Mouse (Mus musculus) gonadal fat pad, adult 2 months (tissue): Measurements from ENCODE around the gene Slc22a18. TPM values are rescaled to one million over a fixed set of nuclear protein-coding genes. Genes with fewer than 3 reads are reported as not detected.

ENCODE experiments used
- DNase-seq: peaks from one replicate; pipeline ENCODE4 v3.0.0-alpha.2; 2012; ENCODE audit warnings: low read depth
- polyA plus RNA-seq: library from polyadenylated mRNA; depleted of rRNA; stranded (reverse); fragments of >200 nt; gene quantifications from 2 replicates; pipeline ENCODE4 v1.2.3, GENCODE M21; 2012

The Slc22a18 gene
- polyA plus RNA-seq, 1 experiment, result 12.3 TPM

DNA sequence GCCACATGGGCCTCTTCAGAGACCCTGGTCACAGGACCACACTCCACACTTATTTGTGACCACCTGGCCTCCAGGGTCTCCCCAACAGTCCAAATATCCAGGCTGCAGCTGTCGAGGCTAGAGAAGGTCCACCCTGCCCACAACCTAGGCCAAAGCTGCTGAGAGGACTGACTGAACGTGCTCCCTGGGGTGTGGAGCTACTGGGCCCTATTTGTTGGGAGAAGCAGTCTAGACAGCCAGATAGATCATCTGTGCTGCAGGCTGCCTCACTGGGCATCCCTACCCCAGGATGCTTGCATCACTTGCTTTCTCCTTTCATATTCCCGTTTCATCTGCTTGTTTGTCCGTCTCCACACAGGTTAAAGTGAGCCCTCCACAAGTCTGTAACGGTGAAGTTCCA lies 11.0 kb upstream of the Slc22a18 start:
- no peak for DNase-seq

DNA sequence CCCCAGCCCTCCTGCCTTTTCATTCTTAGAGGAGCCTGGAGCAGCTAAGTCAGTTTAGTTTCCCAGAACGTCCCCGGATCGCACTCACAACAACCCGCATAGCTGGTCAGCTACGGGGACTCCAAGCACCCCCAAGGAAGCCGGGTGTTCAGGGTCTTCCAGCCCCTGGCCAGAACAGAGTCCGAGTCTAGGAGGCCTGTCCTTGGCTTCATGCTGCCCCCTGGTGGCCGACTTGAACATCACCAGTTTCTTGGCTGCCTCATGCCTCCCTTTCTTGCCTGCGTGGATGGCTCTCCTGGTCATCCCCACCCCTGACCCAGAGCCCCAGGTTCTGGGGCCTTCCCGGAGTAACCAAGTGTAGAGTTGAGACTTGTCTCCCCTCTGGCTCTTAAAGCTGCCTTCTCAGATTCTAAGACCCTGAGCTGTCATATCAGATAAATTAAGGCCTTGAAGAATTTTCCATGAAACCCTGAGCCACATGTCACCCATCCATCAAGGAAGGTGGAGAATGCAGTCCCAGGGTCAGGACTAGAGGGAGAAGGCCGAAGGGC lies 9.6 kb upstream of the Slc22a18 start:
- DNase-seq, result no peak

DNA sequence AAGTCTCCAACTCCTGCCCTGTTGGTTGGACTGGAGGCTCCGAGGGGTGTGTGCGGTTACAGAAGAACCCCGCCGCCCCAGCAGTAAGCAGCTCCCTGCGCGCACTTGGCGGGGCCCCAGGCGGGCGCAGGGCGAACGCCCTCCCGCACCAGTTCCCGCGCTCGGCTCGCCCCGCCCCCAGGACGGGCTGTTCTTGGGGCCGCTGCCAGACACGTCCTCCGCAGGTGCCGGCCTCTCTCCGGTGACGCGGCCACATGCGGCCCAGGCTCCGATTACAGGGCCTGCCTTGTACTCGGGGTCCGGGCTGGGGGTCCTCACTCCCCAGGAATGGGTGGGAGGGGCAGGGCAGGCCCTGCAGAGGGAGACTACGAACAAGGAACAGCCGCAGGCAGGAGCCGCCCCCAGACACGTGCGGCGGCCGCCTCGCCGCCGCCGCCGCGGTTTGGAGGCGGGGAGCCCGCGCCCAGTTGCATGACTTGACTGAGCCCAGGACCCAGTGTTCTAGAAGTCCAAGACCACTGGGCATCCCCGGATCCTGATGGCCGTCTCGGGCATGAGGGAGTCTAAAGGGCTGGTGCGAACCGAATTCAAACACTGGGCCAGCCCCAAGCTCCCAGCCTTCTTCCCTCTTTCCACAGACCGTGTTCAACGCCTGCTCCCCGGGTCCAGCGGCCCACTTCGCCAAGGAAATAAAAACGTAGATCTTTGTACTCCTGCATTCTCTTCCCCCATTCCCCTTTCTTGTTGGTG lies 8.6 kb upstream of the Slc22a18 start:
- no peak for DNase-seq

DNA sequence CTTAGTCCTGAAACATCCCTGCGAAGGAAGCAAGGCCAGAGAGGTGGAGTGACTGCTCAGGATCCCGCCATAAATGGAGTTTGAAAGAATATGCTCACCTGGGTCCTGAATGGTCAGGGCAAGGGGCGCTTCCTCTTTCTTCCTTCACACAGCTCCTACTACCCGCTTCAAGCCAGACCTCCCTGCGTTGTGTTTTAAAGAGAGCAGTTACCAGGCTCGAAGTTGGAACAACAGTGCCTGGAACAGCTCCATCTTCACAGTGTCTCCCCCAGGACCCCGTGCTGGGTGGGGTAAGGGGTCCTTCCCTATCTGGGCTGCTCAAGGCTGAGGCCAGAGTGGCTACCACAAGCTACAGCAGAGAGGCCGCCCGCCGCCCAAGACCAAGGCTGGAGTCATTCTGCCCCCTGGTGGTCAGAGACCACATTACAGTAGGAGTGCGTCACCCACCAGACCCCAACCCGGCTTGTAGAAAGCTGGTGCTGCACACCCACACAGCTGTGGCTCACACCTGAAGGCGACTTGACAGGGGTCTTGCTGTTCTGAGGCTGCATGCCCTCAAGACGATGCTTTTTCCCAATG lies 7.3 kb upstream of the Slc22a18 start:
- DNase-seq, result no peak

DNA sequence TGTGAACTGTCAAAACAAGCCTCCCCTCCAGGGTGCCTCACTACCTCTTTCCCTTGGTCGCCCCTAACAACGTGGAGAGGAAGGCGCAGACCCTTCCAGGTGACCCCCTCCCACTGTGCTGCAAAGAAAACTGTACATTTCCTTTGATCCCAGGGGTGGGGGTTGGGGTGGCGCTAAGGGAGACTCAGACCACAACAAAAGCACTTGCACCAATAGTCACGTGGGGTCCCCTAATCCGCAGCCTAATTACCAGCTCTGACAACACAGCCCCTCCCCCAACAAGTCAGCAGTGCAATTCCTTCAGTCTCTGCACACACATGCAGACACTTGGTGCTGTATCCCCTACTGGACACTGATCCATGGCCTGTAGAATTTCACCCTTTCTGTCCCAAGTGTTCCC lies 5.8 kb upstream of the Slc22a18 start:
- no peak for DNase-seq

DNA sequence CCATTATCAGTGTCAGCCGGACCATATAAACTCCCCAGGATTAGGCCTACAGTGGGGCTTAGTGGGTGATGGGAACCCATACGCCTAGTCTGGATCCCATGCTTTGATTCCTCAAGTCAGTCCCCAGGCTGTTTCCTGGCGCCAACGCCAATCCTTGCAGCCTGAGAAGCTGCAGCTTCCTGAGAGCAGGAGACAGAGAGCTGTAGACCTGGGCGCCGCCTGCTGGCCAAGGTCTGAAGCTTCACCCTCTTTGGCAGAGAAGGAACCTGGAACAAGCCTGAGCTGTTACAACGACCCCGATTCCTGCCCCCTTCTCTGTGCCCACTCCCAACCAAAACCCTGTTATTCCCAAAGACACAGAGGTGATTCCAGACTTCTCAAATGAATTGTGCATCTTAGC lies 3.6 kb upstream of the Slc22a18 start:
- no peak for DNase-seq

DNA sequence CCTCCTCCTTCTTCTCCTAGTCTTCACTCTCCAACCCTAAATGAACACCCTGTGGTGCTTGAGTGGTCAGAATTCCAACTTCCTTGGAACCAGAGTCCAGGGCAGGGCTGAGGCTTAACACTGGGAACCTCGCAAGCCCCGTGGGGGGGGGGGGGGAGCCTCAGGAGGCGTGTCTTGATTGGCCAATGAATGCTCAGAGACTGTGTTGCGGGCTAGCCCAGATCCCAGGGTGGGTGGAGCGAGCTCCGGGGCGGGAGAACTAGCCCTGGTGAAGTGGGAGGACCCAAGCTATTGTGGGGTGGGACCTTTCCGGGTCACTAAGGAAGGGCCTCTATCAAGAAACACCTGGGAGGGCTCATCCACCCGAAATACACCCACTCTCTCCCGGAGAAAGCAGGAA lies 1.3 kb downstream of the Slc22a18 start:
- no peak for DNase-seq

DNA sequence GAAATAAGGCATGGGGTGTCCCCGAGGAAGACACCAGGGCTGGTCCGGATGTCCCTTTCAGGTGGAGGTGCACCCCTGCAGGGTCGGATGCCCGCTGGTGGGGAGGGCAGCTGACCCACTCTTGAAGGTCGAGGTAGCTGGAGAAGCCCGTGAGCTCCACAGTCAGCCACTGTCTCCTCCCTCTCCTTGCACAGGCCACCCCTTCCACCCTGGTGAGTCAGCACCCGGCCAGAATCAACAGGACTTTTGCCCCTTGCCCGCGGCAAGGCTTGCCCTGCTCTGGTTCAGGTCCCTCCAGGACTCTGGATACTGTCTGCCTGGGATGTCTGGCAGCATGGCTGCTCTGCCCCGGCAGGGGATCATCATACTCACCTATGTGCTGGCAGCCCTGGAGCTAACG lies 2.3 kb downstream of the Slc22a18 start:
- DNase-seq, result no peak

DNA sequence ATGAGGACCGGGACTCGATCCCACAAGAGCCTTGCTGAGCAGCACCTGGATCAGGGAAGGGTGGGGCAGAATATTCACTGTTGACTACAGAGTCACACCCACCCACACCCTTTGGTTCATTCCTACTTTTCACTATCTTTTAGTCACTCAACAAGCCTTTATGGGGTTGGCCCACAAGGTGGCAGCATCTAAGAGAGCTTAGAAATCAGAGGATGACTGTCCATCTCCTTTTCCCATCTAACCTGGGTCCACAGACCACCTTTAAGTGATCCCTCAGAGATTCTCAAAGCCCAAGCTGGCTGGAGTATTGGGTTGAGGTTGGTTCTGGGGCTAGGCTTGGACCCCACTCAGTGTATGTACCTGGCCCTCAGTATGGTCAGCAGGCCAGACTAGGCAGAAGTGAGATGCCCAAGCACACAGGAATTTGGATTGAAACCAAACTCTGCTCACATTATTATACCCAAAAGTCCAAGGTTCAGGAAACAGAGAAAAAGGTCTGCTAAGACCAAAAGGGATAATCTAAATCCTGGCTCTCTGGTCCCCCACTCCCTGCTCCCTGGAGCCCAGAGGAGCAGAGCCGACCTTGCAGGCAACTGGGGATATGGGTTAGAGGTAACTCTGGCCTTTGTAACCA lies 3.3 kb downstream of the Slc22a18 start:
- DNase-seq, result no peak

DNA sequence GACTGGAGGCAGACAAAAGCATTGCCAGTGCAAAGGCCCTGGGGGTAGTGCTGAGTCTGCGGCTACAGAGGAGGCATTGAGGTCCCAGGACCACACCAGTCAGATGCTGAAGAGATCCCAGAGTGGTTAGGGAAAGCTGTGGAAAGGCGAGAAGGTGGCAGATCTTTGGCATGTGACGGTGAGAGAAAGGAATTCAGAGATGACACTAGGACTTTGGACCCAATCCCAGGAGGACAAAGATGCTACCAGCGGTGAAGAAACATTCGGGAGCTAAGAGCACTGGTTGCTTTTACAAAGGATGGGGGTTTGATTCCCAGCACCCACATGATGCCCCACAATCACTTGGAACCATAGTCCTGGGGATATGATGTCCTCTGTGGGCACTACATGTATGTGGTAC lies 4.3 kb downstream of the Slc22a18 start:
- no peak for DNase-seq

DNA sequence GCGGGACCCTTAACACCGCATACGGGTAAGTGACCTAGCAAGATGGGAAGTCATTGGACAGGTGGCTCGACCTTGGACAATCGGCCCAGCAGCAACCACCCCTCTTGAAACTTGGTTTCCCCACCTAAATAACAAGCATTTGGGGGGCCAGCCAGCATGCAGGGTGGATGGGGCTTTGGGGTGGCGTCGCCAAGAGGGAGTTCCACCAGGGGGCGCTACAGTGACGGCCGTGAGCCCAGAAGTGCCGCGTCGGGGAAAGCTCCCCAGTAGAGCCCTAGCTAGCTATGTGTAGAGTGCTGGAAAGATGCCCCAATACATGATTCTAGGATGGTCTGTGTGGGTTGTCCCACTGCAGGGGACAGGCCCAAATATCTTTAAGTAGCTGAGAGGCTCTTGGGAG lies 7.0 kb downstream of the Slc22a18 start:
- DNase-seq, result no peak

DNA sequence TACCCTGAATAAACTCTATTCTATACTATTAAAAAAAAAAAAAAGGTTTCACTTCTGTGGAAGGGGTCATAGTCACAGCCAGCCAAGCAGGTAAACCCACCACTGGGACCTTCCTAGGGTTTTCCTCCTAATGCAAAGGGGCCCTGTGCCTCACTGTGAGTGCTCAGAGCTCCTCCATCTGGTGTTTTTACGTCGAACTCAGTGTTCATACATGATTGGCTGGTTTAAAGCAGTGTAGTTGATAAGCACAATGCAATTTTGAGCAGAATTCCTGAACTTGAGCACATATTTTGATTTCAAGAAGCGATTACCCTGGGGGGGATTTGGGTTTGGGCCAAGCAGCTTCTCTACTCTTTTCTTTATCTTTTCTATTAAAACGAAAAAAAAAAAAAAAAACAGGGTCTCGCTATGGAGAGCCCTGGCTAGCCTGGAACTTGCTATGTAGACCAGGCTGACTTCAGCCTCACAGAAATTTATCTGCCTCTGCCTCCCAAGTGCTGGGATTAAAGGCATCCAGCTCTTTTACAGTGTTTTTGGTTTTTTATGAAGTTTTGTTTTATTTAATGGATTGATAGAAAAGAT lies 8.4 kb downstream of the Slc22a18 start:
- no peak for DNase-seq

DNA sequence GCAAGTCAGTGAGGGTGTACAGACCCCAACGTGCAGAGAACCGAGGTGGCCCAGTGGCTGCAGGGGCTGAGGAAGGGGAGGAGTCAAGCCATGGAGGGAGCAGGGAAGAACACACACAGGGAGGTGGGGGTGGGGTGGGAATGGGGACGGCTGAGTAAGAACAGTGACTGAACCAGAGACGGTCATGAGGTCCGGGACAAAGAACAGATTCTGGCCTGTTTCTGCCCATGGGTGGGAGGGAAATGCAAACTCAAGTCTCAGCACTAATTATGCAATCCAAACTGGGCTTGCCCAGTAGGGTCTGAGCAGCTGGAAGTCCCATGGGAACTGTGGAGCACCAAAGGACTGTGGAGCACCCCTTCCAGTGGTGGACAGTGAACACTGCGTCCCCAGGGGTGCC lies 9.0 kb downstream of the Slc22a18 start:
- no peak for DNase-seq

DNA sequence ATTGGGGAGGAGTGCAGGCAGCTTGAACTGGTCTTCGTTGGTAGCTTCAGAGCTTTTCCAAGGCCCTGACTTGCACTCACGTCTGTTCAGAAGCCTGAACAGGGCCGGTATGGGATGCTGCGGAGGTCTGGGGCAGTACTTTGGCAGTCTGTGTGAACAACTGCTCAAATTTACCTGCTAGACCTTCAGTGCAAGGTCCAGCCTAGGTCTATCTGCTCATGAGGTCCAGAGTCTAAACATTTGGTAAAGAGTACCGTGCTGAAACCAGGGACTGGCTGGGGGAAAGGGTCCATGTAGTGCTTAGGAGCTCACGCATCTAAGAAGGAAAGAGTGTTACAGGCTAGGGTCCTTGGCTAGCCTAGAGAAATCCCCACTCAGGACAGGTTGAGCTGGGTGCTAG lies 16.2 kb downstream of the Slc22a18 start:
- DNase-seq, result no peak

DNA sequence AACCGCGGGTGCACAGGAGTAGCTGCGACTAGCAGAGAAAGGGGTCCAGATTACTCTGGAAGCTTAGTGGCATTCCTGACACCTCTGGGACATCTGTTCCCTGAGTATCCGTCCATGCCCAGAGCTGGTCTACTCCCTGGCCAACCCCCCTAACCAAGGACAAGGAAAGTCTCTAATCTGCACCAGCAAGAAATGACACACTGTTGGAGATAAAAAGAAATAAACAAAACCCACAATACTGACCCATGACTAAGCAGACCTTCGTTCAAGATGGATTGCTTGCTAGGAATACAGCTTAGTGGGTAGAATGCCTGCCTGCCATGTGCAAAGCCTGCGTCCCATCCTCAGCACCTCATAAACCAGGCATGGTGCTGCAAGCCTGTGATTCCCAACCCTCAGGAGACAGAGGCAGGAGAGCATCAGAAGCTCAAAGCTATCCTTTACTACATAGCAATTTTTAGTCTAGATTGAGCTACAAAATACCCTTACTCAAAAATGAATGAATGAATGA lies 20.1 kb downstream of the Slc22a18 start:
- DNase-seq, result no peak

DNA sequence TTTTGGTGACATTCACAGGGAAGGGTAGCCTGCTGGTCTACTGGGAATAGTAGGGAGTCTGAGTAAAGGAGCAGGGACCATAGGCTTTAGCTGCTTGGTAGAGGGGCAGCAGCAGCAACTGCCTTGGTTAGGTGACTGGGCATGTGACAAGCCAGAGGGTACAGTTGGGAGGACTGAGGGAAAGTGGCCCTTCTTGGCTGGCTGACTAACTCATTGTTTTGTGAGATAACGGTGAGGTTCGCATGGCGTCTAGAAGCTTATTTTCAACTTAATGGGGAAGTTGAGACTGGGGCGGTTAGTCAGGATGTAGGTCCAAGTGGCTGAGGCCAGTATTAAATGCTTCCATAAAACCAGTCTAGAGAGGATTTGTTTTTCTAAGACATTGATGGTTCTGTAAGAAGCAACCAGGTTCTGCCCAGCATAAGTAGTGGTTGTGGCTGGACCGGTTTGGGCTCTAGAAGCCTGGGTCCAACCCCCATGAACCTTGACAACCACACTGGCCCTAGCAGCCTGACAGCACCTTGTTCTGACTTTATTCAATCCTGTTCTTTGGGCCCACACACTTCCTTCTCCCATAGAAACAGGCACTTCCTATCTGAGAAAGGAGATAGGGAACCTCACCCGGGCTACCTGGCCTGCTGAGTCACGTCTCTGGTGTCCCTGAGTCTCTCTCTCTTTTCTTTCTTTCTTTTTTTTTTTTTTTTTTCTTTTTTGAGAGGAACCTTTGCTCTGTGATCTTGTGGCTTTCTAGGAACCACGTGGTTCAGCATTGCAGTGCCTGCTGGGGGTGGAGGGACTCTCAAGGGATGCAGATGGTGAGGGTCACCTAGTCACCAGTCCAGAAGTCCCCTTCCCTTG lies 21.8 kb downstream of the Slc22a18 start:
- DNase-seq, result no peak

DNA sequence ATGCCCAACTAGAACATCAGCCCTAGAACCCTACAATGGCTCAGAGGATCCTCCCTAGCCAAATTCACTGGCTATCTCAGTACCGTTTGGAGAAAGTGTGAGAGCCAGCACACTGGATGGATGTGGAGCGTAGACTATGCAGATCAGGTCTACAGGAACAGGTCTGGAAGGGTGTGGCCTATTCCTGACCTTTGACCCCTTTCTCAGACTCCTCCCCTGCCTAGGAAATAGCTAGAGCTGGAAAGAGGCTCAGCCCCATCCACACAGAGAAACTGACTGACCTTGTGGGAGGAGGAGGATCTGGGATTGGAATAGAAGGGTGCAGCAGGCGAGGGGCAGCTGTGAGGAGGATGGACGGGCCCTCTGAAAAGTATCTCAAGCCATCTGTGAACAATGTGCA lies 25.0 kb downstream of the Slc22a18 start:
- no peak for DNase-seq

DNA sequence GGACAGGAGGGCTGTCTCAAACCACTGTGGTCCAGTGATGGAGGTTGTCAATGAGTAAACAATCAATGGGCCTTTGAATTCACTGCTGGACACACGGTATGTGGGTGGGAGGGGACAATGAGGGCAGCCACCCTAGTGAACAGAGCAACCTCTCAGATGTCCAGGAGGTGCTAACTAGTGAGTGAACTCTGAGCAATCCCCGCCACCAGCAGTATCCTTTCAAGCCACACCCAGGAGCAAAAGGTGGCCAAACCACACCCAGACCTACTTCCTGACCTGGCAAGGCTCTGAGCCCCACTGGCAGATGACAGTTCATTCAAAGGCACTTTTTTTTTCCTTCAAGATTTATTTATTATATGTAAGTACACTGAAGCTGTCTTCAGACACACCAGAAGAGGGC lies 27.4 kb downstream of the Slc22a18 start:
- no peak for DNase-seq

DNA sequence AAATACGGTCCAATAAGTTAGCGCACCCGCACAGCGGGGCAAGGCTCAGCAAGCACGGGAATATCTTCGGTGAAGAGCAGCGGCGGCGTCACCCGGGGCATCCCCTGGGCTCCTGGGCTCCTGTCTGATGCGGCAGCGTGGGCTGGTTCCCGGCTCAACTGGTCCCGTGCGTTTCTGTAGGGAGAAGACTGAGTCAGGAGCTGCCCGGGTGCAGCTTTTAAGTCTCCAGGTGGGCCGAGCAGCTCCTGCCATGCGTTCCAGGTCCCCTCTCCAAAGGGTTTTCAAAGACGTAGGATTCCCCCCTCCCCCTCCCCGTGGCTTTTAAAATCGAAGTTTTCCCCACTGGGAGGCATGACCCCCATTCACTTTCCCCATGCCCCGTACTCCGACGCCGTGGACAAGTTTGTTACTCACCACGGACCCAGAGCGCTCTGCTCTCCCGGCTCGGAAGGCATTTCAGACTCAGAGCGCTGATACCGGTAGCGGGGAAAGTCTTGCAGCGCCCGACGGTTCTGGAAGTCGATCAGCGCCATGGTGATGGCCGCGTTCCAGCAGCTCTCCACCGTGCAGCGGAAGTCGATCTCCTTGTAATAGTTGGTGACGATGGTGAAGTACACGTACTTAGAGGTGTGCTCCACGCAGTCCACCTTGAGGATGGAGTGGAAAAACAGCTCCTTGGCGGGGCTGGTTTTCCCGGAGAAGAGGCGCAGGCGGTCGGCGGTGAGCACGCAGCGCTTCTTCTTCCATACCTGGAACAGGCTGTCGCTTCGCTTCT lies 28.3 kb downstream of the Slc22a18 start:
- no peak for DNase-seq

DNA sequence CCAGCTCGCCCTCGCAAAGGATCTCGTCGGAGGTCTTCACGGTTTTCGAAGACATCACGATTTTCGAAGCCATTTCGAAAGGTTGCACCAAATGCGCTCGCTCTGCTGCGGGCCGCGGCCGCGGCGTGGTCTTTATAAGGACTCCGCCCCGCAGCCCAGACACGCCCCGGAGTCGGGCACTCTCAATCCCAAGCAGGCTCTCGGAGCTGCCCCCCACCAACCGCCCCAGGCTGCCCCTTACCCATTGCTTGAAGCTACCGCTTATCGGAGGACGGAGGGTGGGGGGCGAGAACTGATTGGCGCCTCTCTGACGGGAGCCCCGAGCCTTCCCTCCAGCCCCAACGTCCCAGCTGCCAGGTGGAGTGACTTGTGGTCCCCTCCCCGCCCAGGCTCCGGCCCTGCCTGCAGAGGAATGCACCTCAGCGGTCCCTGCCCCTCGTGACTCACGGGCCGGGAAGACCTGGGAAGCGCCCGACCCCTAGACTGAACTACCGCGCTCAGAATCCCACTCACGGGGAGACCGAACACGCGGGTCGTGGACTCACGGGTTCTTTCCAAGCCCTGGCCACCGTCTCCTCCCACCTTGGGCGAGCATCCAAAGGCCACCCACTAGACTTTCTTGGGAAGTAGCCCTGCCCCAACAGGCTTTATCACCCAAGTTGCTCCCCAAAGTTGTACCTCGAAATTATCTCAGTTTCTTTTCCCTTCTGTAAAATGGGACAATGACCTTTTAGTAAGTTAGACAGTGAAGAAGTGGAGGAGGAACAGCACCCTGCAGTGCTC lies 29.1 kb downstream of the Slc22a18 start, which contains the start of gene Phlda2:
TSS of gene Phlda2 (minus strand) at position 733 of the 783 bp plus-strand sequence.
- DNase-seq, result no peak
